Mouse (Mus musculus): Measurements from ENCODE around the gene Bco2.

- TF ChIP-seq CTCF (IDR thresholded peaks at IDR 0.05; ENCODE audit: insufficient read depth, low read length): no peak
- TF ChIP-seq POLR2A (IDR thresholded peaks at IDR 0.05; ENCODE audit: borderline replicate concordance, extremely low read depth, low read depth, low read length): no peak
Measured at GRCm38 (mm10) chr9:50524936-50525335, 30.0 kb downstream of the Bco2 start.
